Mouse (Mus musculus) cortical plate, adult 2 months (tissue): ENCODE data around the gene Tbc1d10a.

ENCODE experiments used
- CTCF ChIP-seq: fragments of 200-500 bp; IDR thresholded peaks from 2 replicates; pipeline ENCODE4 v1.5.1; 2011; ENCODE audit warnings: mild to moderate bottlenecking, control low read depth, low read length; ENCODE audit not compliant: insufficient read depth; ENCODE audit errors: extremely low read depth
- POLR2A ChIP-seq: fragments of 200-500 bp; IDR thresholded peaks from 2 replicates; pipeline ENCODE4 v1.6.1; 2011; ENCODE audit warnings: mild to moderate bottlenecking, low read length, control low read depth; ENCODE audit not compliant: insufficient read depth; ENCODE audit errors: extremely low read depth

GRCm38 (mm10) chr11:4219908-4220307 lies 33.3 kb downstream of the Tbc1d10a start:
- no peak for TF ChIP-seq CTCF
- TF ChIP-seq POLR2A = no peak
